Mouse (Mus musculus): ENCODE results near the gene Epn2. TPM values are rescaled to one million over a fixed set of nuclear protein-coding genes. Genes with fewer than 3 reads are reported as not detected.

Gene Epn2
- 29.0 and 33.1 TPM in 2 replicates for total RNA-seq (2012; rRNA removed)

DNA sequence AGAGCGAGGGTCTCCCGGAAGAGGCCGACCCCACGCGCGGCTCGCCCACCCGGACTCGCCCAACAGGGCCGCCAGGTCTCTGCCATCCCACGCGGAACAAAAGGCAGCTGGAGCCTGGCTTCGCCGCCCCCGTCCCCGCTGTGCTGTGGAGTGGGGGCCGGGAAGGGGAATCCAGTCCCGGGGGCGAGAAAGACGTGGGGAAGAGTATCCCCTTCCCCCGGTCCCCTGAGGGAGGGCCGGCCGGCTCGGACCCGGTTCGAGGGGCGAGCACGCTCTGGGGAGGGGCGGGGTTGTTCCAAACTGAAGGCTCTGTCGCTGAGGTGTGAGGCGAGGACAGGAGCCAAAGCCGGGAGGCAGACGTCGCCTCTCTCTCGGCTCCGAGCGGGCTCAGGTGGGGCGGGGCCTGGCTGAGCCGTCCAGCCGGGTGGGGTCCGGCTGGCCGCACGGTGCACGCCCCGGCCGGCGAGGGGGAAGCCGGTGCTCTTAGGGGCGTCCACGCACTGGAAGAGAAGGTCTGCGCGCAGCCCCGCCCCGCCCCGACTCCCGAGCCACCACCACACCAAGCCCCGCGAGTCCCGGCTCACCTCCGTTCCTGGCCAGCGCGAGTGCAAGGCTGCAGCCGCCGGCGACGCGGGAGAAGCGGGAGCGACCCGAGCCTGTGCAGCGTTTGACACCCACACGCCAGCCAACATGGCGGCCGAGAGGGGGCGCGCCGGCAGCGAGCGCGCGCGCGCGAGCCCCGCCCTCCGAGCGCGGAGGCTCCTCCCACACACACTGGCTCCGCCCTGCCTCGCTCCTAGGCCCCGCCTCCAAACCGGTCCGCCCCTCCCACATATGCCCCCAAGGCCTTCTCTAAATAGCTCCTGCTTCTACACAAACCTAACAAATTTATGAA, at the start of gene Epn2:
TSS of gene Epn2 (minus strand) at position 705 of the 895 bp plus-strand sequence.
- H3K4me1 ChIP-seq (ENCODE audit: control insufficient read depth in 2 of 2, insufficient read depth in 2 of 2, low read length in 2 of 2, poor library complexity in 1 of 2): peaks cover 11 to 17% of the 10 kb centered on the region in 2 experiments
- H3K36me3 ChIP-seq (ENCODE audit: control insufficient read depth, insufficient read depth, low read length, poor library complexity, severe bottlenecking): no peaks in the 10 kb centered on the region
- no peaks in the 10 kb centered on the region for H3K9me3 ChIP-seq (ENCODE audit: control insufficient read depth, insufficient read depth, low read depth, low read length)
- DNase-seq (ENCODE audit: low read depth, low spot score): peak; percentile 52
- TF ChIP-seq ZC3H11A (IDR thresholded peaks at IDR 0.05; ENCODE audit: borderline replicate concordance, low read depth, low read length) (no peak), HCFC1 (IDR thresholded peaks at IDR 0.05; ENCODE audit: borderline replicate concordance, insufficient read depth, low read length) (no peak; the same call in 1 of the 2 replicates), ZNF384 (IDR thresholded peaks at IDR 0.05; ENCODE audit: low read depth, low read length) (no peak), MAFK (IDR thresholded peaks at IDR 0.05; ENCODE audit: insufficient read depth, low read depth, low read length) (no peak), CHD2 (IDR thresholded peaks at IDR 0.05; ENCODE audit: low read depth, low read length) (no peak)
- H3K9ac ChIP-seq (ENCODE audit: insufficient read depth, low read depth, low read length, poor library complexity, severe bottlenecking): peak within 1 kb of the TSS; percentile 93
- H3K4me3 ChIP-seq (ENCODE audit: insufficient read depth in 1 of 2, low read depth in 1 of 2, low read length in 2 of 2, poor library complexity in 1 of 2, severe bottlenecking in 1 of 2): peak within 1 kb of the TSS; percentile 89 to 99
- peak within 1 kb of the TSS; percentile 85 for H3K27ac ChIP-seq (ENCODE audit: insufficient read depth, low read depth, low read length, poor library complexity, severe bottlenecking)
- in situ Hi-C loops (cut with MboI; ENCODE audit: low sequenced_read_pairs in 2 of 2, unreplicated experiment in 2 of 2): no loop called here

DNA sequence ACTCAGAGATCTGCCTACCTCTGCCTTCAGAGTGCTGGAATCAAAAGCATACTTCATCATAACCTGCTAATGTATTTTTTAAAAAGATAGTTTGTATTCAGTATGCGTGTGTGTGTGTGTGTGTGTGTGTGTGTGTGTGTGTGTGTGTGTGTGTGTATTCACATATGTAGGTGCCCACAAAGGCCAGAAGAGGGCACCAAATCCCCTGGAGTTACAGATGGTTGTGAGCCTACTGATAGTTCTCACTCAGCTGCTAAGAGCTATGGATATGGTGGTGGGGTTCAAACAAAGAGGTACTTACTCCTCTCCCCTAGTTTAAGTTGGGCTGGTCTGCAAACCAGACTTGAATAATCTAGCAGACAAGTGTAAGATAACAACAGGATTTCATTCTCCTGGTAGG, 47.0 kb upstream of the Epn2 start:
- Histone ChIP-seq H3K36me3 (ENCODE audit: control insufficient read depth, insufficient read depth, low read length, poor library complexity, severe bottlenecking) (no peaks in the 10 kb centered on the region), H3K27ac (ENCODE audit: insufficient read depth, low read depth, low read length, poor library complexity, severe bottlenecking) (no peak overlapping the region), H3K4me3 (ENCODE audit: insufficient read depth in 1 of 2, low read depth in 1 of 2, low read length in 2 of 2, poor library complexity in 1 of 2, severe bottlenecking in 1 of 2) (no peak overlapping the region), H3K9me3 (ENCODE audit: control insufficient read depth, insufficient read depth, low read depth, low read length) (no peaks in the 10 kb centered on the region), H3K4me1 (ENCODE audit: control insufficient read depth in 2 of 2, insufficient read depth in 2 of 2, low read length in 2 of 2, poor library complexity in 1 of 2) (peaks cover 0 to 4% of the 10 kb centered on the region in 2 experiments; a peak in 1 of 4 replicates), H3K9ac (ENCODE audit: insufficient read depth, low read depth, low read length, poor library complexity, severe bottlenecking) (no peak overlapping the region)
- TF ChIP-seq CHD2 (IDR thresholded peaks at IDR 0.05; ENCODE audit: low read depth, low read length): no peak
- TF ChIP-seq HCFC1 (IDR thresholded peaks at IDR 0.05; ENCODE audit: borderline replicate concordance, insufficient read depth, low read length): no peak
- no peak for TF ChIP-seq MAFK (IDR thresholded peaks at IDR 0.05; ENCODE audit: insufficient read depth, low read depth, low read length)
- no peak for TF ChIP-seq ZNF384 (IDR thresholded peaks at IDR 0.05; ENCODE audit: low read depth, low read length)
- TF ChIP-seq ZC3H11A (IDR thresholded peaks at IDR 0.05; ENCODE audit: borderline replicate concordance, low read depth, low read length): no peak
- in situ Hi-C loops (cut with MboI; ENCODE audit: low sequenced_read_pairs in 2 of 2, unreplicated experiment in 2 of 2): loop anchor here in 1 of 2 experiments (10.0 kb wide), 1 partner anchor 88 kb away; no protein-coding TSS in a partner anchor
- DNase-seq (ENCODE audit: low read depth, low spot score): no peak

DNA sequence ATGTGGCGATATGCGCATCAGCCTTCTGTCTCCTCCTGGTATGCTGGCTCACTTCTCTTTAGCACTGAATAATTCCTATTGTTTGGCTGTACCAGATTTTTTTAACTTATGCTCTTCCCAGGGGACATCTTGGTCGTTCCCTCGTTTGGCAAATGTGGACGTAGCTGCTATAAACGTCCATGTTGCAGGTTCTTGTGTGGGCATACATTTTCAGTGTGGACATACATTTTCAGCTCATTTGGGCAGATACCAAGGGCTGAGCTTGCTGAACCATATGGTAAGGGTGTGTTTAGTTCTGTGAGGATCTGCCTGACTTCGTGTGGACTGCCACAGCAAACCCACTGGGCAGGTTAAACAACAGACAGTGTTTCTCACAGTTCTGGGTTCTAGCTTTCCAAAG, 45.6 kb upstream of the Epn2 start:
- in situ Hi-C loops (cut with MboI; ENCODE audit: low sequenced_read_pairs in 2 of 2, unreplicated experiment in 2 of 2): loop anchor here in 1 of 2 experiments (10.0 kb wide), 1 partner anchor 90 kb away; no protein-coding TSS in a partner anchor
- Histone ChIP-seq H3K27ac (ENCODE audit: insufficient read depth, low read depth, low read length, poor library complexity, severe bottlenecking) (no peak overlapping the region), H3K4me3 (ENCODE audit: insufficient read depth in 1 of 2, low read depth in 1 of 2, low read length in 2 of 2, poor library complexity in 1 of 2, severe bottlenecking in 1 of 2) (no peak overlapping the region), H3K36me3 (ENCODE audit: control insufficient read depth, insufficient read depth, low read length, poor library complexity, severe bottlenecking) (no peaks in the 10 kb centered on the region), H3K9ac (ENCODE audit: insufficient read depth, low read depth, low read length, poor library complexity, severe bottlenecking) (no peak overlapping the region), H3K9me3 (ENCODE audit: control insufficient read depth, insufficient read depth, low read depth, low read length) (no peaks in the 10 kb centered on the region), H3K4me1 (ENCODE audit: control insufficient read depth in 2 of 2, insufficient read depth in 2 of 2, low read length in 2 of 2, poor library complexity in 1 of 2) (peaks cover 0 to 7% of the 10 kb centered on the region in 2 experiments; a peak in 1 of 4 replicates)
- no peak for TF ChIP-seq MAFK (IDR thresholded peaks at IDR 0.05; ENCODE audit: insufficient read depth, low read depth, low read length)
- TF ChIP-seq CHD2 (IDR thresholded peaks at IDR 0.05; ENCODE audit: low read depth, low read length): no peak
- no peak for TF ChIP-seq HCFC1 (IDR thresholded peaks at IDR 0.05; ENCODE audit: borderline replicate concordance, insufficient read depth, low read length)
- no peak for TF ChIP-seq ZNF384 (IDR thresholded peaks at IDR 0.05; ENCODE audit: low read depth, low read length)
- TF ChIP-seq ZC3H11A (IDR thresholded peaks at IDR 0.05; ENCODE audit: borderline replicate concordance, low read depth, low read length): no peak
- no peak for DNase-seq (ENCODE audit: low read depth, low spot score)

DNA sequence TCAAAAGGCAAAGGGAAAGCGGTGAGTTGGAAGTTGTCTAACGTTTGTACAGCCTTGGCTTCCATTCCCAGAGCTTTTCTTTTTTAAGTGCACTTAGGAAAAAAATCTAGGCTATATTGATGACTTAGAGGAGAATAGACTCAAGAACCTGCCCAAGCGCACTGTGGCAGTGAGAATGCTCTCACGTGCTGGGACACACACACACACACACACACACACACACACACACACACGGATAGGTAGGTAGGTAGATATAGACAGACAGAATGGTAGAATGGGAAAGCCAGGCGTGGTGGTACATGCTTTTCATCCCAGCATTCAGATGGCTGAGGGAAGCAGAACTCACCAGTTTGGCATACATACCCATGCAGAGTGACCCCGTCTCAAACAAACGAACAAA, 41.3 kb upstream of the Epn2 start:
- Histone ChIP-seq H3K4me3 (ENCODE audit: insufficient read depth in 1 of 2, low read depth in 1 of 2, low read length in 2 of 2, poor library complexity in 1 of 2, severe bottlenecking in 1 of 2) (peak overlapping the region; percentile 38 to 48), H3K27ac (ENCODE audit: insufficient read depth, low read depth, low read length, poor library complexity, severe bottlenecking) (no peak overlapping the region; the same call in 1 of the 2 replicates), H3K9ac (ENCODE audit: insufficient read depth, low read depth, low read length, poor library complexity, severe bottlenecking) (peak overlapping the region; percentile 35; the same call in 1 of the 2 replicates), H3K4me1 (ENCODE audit: control insufficient read depth in 2 of 2, insufficient read depth in 2 of 2, low read length in 2 of 2, poor library complexity in 1 of 2) (peaks cover 0 to 11% of the 10 kb centered on the region in 2 experiments; a peak in 2 of 4 replicates), H3K9me3 (ENCODE audit: control insufficient read depth, insufficient read depth, low read depth, low read length) (no peaks in the 10 kb centered on the region), H3K36me3 (ENCODE audit: control insufficient read depth, insufficient read depth, low read length, poor library complexity, severe bottlenecking) (no peaks in the 10 kb centered on the region)
- in situ Hi-C loops (cut with MboI; ENCODE audit: low sequenced_read_pairs in 2 of 2, unreplicated experiment in 2 of 2): loop anchor here in 1 of 2 experiments (10.0 kb wide), 1 partner anchor 94 kb away; no protein-coding TSS in a partner anchor
- no peak for DNase-seq (ENCODE audit: low read depth, low spot score)
- TF ChIP-seq HCFC1 (IDR thresholded peaks at IDR 0.05; ENCODE audit: borderline replicate concordance, insufficient read depth, low read length) (no peak), CHD2 (IDR thresholded peaks at IDR 0.05; ENCODE audit: low read depth, low read length) (no peak), MAFK (IDR thresholded peaks at IDR 0.05; ENCODE audit: insufficient read depth, low read depth, low read length) (no peak)

Measured in ES-E14 (cell line).